Comparison of ENCODE assay signal across 4 mouse cellular contexts in the genomic region with DNA sequence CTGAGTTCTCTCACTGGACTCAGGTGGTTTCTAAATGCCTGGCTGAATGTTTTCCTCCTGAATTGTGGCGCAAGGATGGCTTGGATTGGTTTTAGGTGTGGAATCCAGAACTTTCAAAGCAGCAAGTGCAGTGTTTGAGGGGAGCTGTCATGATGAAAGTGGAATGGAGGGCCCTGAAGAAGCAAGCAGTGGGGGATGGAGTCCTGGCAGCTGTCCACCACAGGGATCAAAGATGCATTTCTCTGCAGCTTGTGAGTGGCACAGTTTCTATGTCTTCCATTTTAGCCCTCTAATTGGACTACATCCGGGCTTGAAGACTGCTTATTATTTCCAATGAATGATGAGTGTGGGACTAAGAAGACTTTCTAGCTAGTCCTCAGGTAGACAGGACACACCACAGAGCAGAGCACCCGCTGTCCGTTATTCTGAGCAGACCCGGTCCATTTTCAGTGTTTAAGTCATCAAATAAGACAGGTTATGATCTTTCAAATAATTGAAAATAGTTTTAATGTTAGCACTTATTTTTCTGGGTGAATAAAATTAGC. TPM values are rescaled to one million over a fixed set of nuclear protein-coding genes. Genes with fewer than 3 reads are reported as not detected.
"Had no signal": no experiment of that assay in that cellular context is flagged by ENCODE, and none has a peak within 500 bp of the region (broad histone marks: within the 10 kb centered on the region; RNA-seq: fewer than 3 reads in every experiment).

No protein-coding gene starts in this region.

RNA-seq across cellular contexts. Expression of gene Kcnc2, which starts 35.5 kb away (rescaled TPM):
- total RNA-seq: megakaryocyte progenitor cell, adult 5-6 weeks had no signal
- polyA plus RNA-seq: liver, embryonic 15.5 days; liver, postnatal 0 days; macrophage had no signal
